Mouse (Mus musculus): ENCODE results near the gene Col15a1.

DNA sequence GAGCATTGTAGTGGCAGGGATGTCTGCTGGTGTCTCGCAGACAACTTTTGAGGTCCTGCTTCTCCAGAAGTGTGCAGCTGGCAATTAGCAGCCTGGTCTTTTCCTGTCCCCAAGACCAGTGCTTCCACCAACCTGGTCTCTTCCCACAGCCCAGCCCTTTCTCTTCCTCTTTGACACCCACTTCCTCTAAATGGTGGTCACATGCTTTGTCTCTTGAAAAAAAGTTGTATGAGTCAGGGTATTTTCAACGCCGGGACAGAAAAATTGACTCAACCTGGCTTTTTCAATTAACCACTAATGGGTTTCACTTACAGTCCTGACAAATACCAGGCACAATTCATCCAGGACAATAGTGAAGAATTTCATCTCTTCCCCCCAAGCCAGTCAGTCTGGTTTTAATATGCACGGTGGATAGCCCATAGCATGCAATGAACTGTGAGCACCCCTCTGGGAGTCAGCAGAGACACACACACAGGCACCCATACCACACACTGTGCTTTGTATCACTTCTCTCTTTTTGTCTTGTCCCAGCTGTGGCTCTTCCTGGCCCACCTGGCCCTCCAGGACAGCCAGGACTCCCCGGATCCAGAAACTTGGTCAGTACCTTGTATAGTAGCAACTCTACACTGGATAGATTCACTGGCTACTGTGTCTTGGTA lies 95.5 kb downstream of the Col15a1 start:
- TF ChIP-seq CTCF (conservative IDR thresholded peaks at IDR 0.05; ENCODE audit: insufficient read depth, insufficient read length, low read depth, low read length), result no peak
- no peak for TF ChIP-seq POLR2A (IDR thresholded peaks at IDR 0.05; ENCODE audit: low read depth, low read length)

Measured in kidney, adult 2 months (tissue).